In the genomic region with DNA sequence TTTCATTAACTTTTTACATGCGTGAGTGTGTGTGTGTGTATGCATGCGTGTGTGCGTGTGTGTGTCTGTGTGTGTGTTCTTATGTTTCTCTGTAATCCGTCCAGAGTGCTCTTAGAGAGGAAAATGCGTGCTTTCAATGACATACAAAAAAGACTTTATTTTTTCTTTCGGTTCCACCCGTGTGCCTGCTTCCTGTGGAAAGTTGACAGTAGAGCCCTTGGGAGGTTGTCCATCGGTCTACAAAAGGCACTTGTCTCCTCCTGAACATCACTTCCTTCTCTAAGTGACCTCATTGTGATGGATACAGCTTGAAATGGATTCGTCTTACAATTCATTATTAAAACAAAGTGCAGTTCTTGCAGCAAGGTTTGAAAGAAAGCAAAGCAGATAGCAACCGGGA, we compare ENCODE assay signal across 10 mouse cellular contexts. TPM values are rescaled to one million over a fixed set of nuclear protein-coding genes. Genes with fewer than 3 reads are reported as not detected.
DNase-seq lines count a peak whose midpoint lies in the region; ATAC-seq lines count a peak whose summit lies in the region.
"Had no signal": no experiment of that assay in that cellular context is flagged by ENCODE, and none has a peak within 500 bp of the region (broad histone marks: within the 10 kb centered on the region; RNA-seq: fewer than 3 reads in every experiment).

No protein-coding gene starts in this region.

- 0 out of 2 replicates have a peak, but pooled peaks cover 7% of the 10 kb centered on the region for H3K27me3 ChIP-seq in heart, embryonic 14.5 days (ENCODE audit: control insufficient read depth, insufficient read depth, low read length)
- peaks cover 5% of the 10 kb centered on the region; the same call in 1 of the 2 replicates for H3K27me3 ChIP-seq in midbrain, embryonic 15.5 days (replicated peaks)
- H3K27me3 ChIP-seq in midbrain, embryonic 13.5 days = peaks cover 20% of the 10 kb centered on the region
- no peaks in the 10 kb centered on the region for H3K27me3 ChIP-seq in intestine, embryonic 16.5 days (replicated peaks; ENCODE audit: control insufficient read depth, insufficient read depth, low read length)
- H3K27me3 ChIP-seq in stomach, embryonic 16.5 days (ENCODE audit: control insufficient read depth, insufficient read depth, low read length) = no peaks in the 10 kb centered on the region
- H3K27me3 ChIP-seq: Patski had no signal

- ATAC-seq in heart, embryonic 14.5 days (ENCODE audit: insufficient number of reproducible peaks, insufficient read depth, low FRiP score, low read depth) = no peak
- ATAC-seq in midbrain, embryonic 15.5 days (replicated peaks) = no peak
- ATAC-seq in midbrain, embryonic 13.5 days = no peak
- ATAC-seq in intestine, embryonic 16.5 days = no peak
- no peak for ATAC-seq in stomach, embryonic 16.5 days (ENCODE audit: insufficient read depth, low FRiP score)
- ATAC-seq: Patski had no signal

- H3K4me3 ChIP-seq in heart, embryonic 14.5 days (ENCODE audit: control insufficient read depth in 1 of 2, insufficient read depth in 1 of 2, low read depth in 1 of 2, low read length in 2 of 2) = no peak overlapping the region; a peak in 1 of 4 replicates
- no peak overlapping the region for H3K4me3 ChIP-seq in midbrain, embryonic 15.5 days
- H3K4me3 ChIP-seq in midbrain, embryonic 13.5 days (replicated peaks) = no peak overlapping the region
- peak overlapping the region; percentile 18 for H3K4me3 ChIP-seq in intestine, embryonic 16.5 days (ENCODE audit: low read length)
- no peak overlapping the region for H3K4me3 ChIP-seq in stomach, embryonic 16.5 days (replicated peaks; ENCODE audit: low read length)
- H3K4me3 ChIP-seq: limb, embryonic 12.5 days had no signal

- 0 out of 2 replicates have a peak overlapping the region, but pooled peaks have one; percentile 39 for H3K9ac ChIP-seq in heart, embryonic 14.5 days (ENCODE audit: low read length)
- no peak overlapping the region for H3K9ac ChIP-seq in midbrain, embryonic 15.5 days
- no peak overlapping the region for H3K9ac ChIP-seq in midbrain, embryonic 13.5 days (replicated peaks)
- no peak overlapping the region for H3K9ac ChIP-seq in intestine, embryonic 16.5 days (ENCODE audit: low read depth, low read length)
- no peak overlapping the region for H3K9ac ChIP-seq in stomach, embryonic 16.5 days (ENCODE audit: low read length)
- H3K9ac ChIP-seq: limb, embryonic 12.5 days had no signal

- H3K4me1 ChIP-seq in heart, embryonic 14.5 days (ENCODE audit: control insufficient read depth in 2 of 2, insufficient read depth in 2 of 2, low read length in 2 of 2) = peaks cover 9 to 11% of the 10 kb centered on the region in 2 experiments; a peak in 3 of 4 replicates
- H3K4me1 ChIP-seq in midbrain, embryonic 15.5 days = no peaks in the 10 kb centered on the region
- H3K4me1 ChIP-seq in midbrain, embryonic 13.5 days (replicated peaks) = 0 out of 2 replicates have a peak, but pooled peaks cover 5% of the 10 kb centered on the region
- peaks cover 11% of the 10 kb centered on the region for H3K4me1 ChIP-seq in intestine, embryonic 16.5 days (ENCODE audit: control insufficient read depth, insufficient read depth, low read length)
- no peaks in the 10 kb centered on the region; the same call in 1 of the 2 replicates for H3K4me1 ChIP-seq in stomach, embryonic 16.5 days (ENCODE audit: control insufficient read depth, insufficient read depth, low read length)

- no peaks in the 10 kb centered on the region for H3K9me3 ChIP-seq in heart, embryonic 14.5 days (ENCODE audit: control insufficient read depth, low read length)
- no peaks in the 10 kb centered on the region for H3K9me3 ChIP-seq in midbrain, embryonic 15.5 days
- H3K9me3 ChIP-seq in midbrain, embryonic 13.5 days = no peaks in the 10 kb centered on the region
- H3K9me3 ChIP-seq in intestine, embryonic 16.5 days (ENCODE audit: control insufficient read depth, low read length) = no peaks in the 10 kb centered on the region
- no peaks in the 10 kb centered on the region for H3K9me3 ChIP-seq in stomach, embryonic 16.5 days (replicated peaks; ENCODE audit: control insufficient read depth, low read length)
- H3K9me3 ChIP-seq: limb, embryonic 12.5 days had no signal

- WGBS in heart, embryonic 14.5 days = 60% methylated on average over 10 of the region's 10 CpGs
- WGBS in midbrain, embryonic 15.5 days = 63% methylated on average over 10 of the region's 10 CpGs
- WGBS in midbrain, embryonic 13.5 days = 73% methylated on average over 10 of the region's 10 CpGs
- WGBS in intestine, embryonic 16.5 days = 55% methylated on average over 10 of the region's 10 CpGs
- 53% methylated on average over 10 of the region's 10 CpGs for WGBS in stomach, embryonic 16.5 days

- peak overlapping the region; percentile 52 for H3K4me2 ChIP-seq in heart, embryonic 14.5 days (ENCODE audit: low read length)
- 0 out of 2 replicates have a peak overlapping the region, but pooled peaks have one; percentile 11 for H3K4me2 ChIP-seq in midbrain, embryonic 15.5 days
- no peak overlapping the region for H3K4me2 ChIP-seq in midbrain, embryonic 13.5 days (replicated peaks)
- H3K4me2 ChIP-seq in intestine, embryonic 16.5 days (ENCODE audit: low read depth, low read length) = peak overlapping the region; percentile 39
- H3K4me2 ChIP-seq in stomach, embryonic 16.5 days (ENCODE audit: low read depth, low read length) = peak overlapping the region; percentile 26

- DNase-seq in heart, adult 9 months (ENCODE audit: low spot score in 2 of 2) = no peak
- DNase-seq in spleen, postnatal 14 days (ENCODE audit: low spot score in 2 of 2) = no peak
- no peak for DNase-seq in layer of hippocampus, postnatal 10 days (ENCODE audit: low spot score in 2 of 2)

- H3K27ac ChIP-seq in heart, embryonic 14.5 days (replicated peaks in 1 of 2; ENCODE audit: control insufficient read depth in 1 of 2, insufficient read depth in 1 of 2, low read depth in 2 of 2, low read length in 2 of 2) = peak overlapping the region; percentile 23 to 52; a peak in 2 of 4 replicates
- no peak overlapping the region for H3K27ac ChIP-seq in midbrain, embryonic 15.5 days
- no peak overlapping the region for H3K27ac ChIP-seq in midbrain, embryonic 13.5 days
- H3K27ac ChIP-seq in intestine, embryonic 16.5 days (ENCODE audit: low read length) = no peak overlapping the region
- H3K27ac ChIP-seq in stomach, embryonic 16.5 days (ENCODE audit: low read length) = no peak overlapping the region
- H3K27ac ChIP-seq: limb, embryonic 12.5 days had no signal

- no peaks in the 10 kb centered on the region for H3K36me3 ChIP-seq in heart, embryonic 14.5 days (ENCODE audit: control insufficient read depth, insufficient read depth, low read length)
- no peaks in the 10 kb centered on the region for H3K36me3 ChIP-seq in midbrain, embryonic 15.5 days (replicated peaks)
- no peaks in the 10 kb centered on the region for H3K36me3 ChIP-seq in midbrain, embryonic 13.5 days
- no peaks in the 10 kb centered on the region for H3K36me3 ChIP-seq in intestine, embryonic 16.5 days (ENCODE audit: control insufficient read depth, insufficient read depth, low read length)
- no peaks in the 10 kb centered on the region for H3K36me3 ChIP-seq in stomach, embryonic 16.5 days (ENCODE audit: control insufficient read depth, insufficient read depth, low read length)
- H3K36me3 ChIP-seq: limb, embryonic 12.5 days had no signal

RNA-seq across cellular contexts. Expression of gene Psen2, which starts 1.6 kb away (rescaled TPM):
- polyA plus RNA-seq in heart, embryonic 14.5 days (2014; fragmentation: Nextera tagmentation; extraction: Ambion mirVana) = 14.7 and 15.6 TPM in 2 replicates
- 15.4 and 15.8 TPM in 2 replicates for polyA plus RNA-seq in midbrain, embryonic 15.5 days (2015; fragmentation: Nextera tagmentation; extraction: Ambion mirVana)
- polyA plus RNA-seq in midbrain, embryonic 13.5 days (2015; fragmentation: Nextera tagmentation; extraction: Ambion mirVana) = 10.7 and 11.1 TPM in 2 replicates
- polyA plus RNA-seq in intestine, embryonic 16.5 days (2015; fragmentation: Nextera tagmentation; extraction: Ambion mirVana) = 22.6 and 25.2 TPM in 2 replicates
- polyA plus RNA-seq in stomach, embryonic 16.5 days (2015; fragmentation: Nextera tagmentation; extraction: Ambion mirVana) = 17.4 and 20.7 TPM in 2 replicates
- 10 to 100 TPM; 23.1 to 24.0 TPM for total RNA-seq in layer of hippocampus, postnatal 10 days (2021)

Comparison
In these comparisons a context has a peak if more than half of its experiments do, and no peak if none do; other contexts are left out.
1. H3K27ac ChIP-seq: peak in heart, embryonic 14.5 days (2 of 2); none in midbrain, embryonic 15.5 days (single experiment), midbrain, embryonic 13.5 days (single experiment), intestine, embryonic 16.5 days (single experiment) and stomach, embryonic 16.5 days (single experiment).